Mouse (Mus musculus): Measurements from ENCODE around the gene Eif3d. TPM values are rescaled to one million over a fixed set of nuclear protein-coding genes. Genes with fewer than 3 reads are reported as not detected.

The Eif3d gene
- polyA plus RNA-seq (2017; shearing (Covaris generic)) = 153 TPM

DNA sequence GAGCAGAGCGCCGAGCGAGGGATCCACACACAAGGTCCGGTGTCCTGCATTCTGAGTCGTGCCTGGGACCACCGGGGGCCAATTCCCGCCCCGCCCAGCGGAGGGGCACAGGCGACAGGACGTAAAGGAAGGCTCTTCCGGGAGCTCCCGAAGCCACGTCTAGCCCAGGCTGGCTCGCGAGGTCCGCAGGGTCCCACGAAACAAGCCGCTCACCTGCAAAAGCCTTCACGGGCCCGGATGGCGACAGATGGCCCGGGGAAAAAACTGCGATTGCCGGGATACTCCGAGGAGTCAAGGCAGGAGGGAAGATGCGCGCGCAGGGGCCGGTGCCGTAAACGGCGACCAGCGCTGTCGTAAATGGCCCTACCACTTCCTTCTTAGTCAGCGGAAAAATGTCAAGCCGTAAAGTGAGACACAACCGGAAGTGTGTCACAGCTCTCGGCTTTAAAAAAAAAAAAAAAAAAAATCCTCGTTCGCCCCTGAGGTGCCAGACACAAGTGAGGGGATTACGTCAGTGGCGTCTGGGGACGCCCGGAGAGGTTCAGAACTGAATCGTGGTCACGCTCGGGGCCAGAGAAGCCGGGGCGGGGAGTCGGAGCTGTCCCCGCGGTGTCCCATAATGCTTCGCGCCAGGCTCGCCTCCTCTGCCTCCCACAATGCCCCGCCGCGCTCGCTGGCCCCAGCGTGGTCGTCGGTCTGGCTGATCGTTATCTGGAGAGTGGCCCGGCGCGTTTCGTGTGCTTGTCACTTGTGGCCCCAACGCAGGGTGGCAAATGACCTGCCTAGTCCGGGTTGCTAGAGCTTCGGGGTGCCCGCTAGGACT lies at the start of gene Eif3d:
Eif3d (minus strand) TSS at position 344 of the 823 bp plus-strand sequence.

DNA sequence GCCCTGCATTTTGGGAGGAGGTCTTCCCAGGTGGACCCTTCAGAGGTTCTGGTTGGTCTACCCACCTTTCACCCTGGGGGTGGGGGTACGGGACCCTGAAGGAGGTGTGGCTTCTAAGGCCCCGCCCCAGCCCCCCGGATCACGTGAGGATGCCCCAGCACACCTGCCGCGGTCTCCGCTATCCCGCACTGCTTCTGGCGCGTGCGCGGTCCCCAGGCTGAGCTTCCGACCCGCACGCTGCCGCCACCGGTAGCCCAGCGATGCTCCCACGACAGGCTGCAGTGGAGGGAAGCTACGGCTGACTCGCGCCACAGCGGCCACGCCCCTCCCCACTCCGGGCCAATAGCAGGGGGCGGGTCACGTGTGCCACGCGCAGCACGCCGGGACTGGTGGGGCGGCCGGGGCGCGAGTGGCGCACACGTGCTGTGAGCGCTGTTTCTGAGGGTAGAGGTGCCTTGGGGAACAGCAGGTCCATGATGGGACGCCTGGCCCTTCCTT lies 14.2 kb downstream of the Eif3d start, which contains the start of gene Foxred2:
Foxred2 (minus strand) TSS at position 319 of the 498 bp plus-strand sequence.

DNA sequence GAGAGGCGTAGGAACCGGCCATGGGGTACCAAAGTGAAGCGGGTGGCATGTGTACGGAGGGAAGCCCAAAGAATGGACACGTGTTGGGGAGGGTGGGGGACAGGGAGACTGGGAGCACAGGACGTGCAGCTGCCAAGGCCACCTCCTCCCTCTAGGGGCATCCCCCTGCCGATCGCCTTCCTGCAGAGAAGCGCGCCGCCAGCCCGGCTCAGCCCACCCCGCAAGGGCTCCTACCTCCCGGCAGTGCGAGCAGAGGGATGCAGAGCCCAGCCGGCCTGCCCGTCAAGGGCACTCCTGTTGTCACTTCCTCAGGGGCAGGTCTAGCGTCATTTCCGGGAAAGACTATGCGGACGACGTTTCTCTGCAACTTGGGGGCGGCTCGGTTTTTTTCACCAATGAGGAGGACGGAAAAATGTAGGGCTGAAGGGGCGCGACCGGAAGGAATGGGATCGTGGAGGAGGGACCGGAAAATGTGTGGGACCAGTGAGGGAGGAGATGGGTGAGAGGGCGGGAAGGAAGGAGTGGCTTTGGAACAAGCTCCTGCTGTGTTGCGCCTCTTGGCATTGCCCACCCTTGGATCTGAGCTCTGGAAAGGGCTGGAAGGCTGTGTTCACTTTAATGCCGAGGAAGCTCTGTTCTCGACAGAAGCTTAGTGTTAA lies 41.8 kb downstream of the Eif3d start, which contains the start of gene Txn2:
Txn2 (minus strand) TSS at position 334 of the 659 bp plus-strand sequence.

Other genes starting within 250 kb of the Eif3d start
- gene Apol9b, start 241.8 kb downstream of the Eif3d start, polyA plus RNA-seq (2017; shearing (Covaris generic)) = not detected
- not detected for gene Apol8, start 213.8 kb downstream of the Eif3d start, polyA plus RNA-seq (2017; shearing (Covaris generic))
- 294 TPM for gene Myh9, start 128.6 kb downstream of the Eif3d start, polyA plus RNA-seq (2017; shearing (Covaris generic))
- 133 TPM for gene Txn2, start 41.8 kb downstream of the Eif3d start, polyA plus RNA-seq (2017; shearing (Covaris generic))
- gene Foxred2, start 14.1 kb downstream of the Eif3d start, polyA plus RNA-seq (2017; shearing (Covaris generic)) = 3.0 TPM
- not detected for gene Cacng2, start 149.2 kb upstream of the Eif3d start, polyA plus RNA-seq (2017; shearing (Covaris generic))
- gene Ift27, start 203.3 kb upstream of the Eif3d start, polyA plus RNA-seq (2017; shearing (Covaris generic)) = 40.1 TPM
- gene Pvalb, start 235.6 kb upstream of the Eif3d start, polyA plus RNA-seq (2017; shearing (Covaris generic)) = not detected